ENCODE assay signal across 9 mouse cellular contexts in the genomic region with DNA sequence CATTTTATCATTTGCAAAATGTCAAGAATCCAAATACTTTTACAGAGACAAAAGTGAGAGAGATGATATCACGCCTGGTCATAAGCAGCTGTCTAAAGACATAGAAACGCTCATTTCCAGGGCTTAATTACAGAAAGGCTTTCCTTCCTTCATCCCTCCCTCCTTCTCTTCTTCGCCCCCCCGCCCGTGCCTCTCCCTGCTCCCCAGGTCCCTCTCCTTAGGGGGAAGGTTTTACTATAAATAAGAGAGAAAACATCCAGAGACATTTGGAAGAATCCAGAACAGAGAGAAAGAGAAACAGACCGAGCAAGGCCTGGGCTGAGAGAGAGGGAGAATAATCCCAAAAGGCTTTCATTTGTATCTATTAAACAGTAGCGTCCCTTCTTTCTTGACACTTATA. TPM values are rescaled to one million over a fixed set of nuclear protein-coding genes. Genes with fewer than 3 reads are reported as not detected.
DNase-seq lines count a peak whose midpoint lies in the region; ATAC-seq and TF ChIP-seq lines count a peak whose summit lies in the region.
"Had no signal": no experiment of that assay in that cellular context is flagged by ENCODE, and none has a peak within 500 bp of the region (broad histone marks: within the 10 kb centered on the region; RNA-seq: fewer than 3 reads in every experiment).

No protein-coding gene starts in this region.

- TF ChIP-seq POLR2A in bone marrow, adult 2 months (IDR thresholded peaks at IDR 0.05; ENCODE audit: borderline replicate concordance, control insufficient read depth, low read depth, low read length) = no peak

- H3K9me3 ChIP-seq in kidney, embryonic 14.5 days (ENCODE audit: control insufficient read depth, low read length) = no peaks in the 10 kb centered on the region
- H3K9me3 ChIP-seq in hindbrain, embryonic 12.5 days (replicated peaks) = no peaks in the 10 kb centered on the region
- H3K9me3 ChIP-seq in midbrain, embryonic 13.5 days = no peaks in the 10 kb centered on the region

- no peak for DNase-seq in kidney, postnatal 36 days
- no peak for DNase-seq in urinary bladder, postnatal 10 days (ENCODE audit: low spot score)
- no peak for DNase-seq in left cerebral cortex, adult 8-10 months (ENCODE audit: low spot score in 2 of 2)
- no peak for DNase-seq in layer of hippocampus, postnatal 36 days

- peak overlapping the region; percentile 85 for H3K9ac ChIP-seq in kidney, embryonic 14.5 days (ENCODE audit: low read depth, low read length)
- peak overlapping the region; percentile 85 for H3K9ac ChIP-seq in hindbrain, embryonic 12.5 days
- peak overlapping the region; percentile 90 for H3K9ac ChIP-seq in midbrain, embryonic 13.5 days (replicated peaks)

- no peaks in the 10 kb centered on the region for H3K4me1 ChIP-seq in kidney, embryonic 14.5 days (ENCODE audit: control insufficient read depth, insufficient read depth, low read length)
- no peaks in the 10 kb centered on the region for H3K4me1 ChIP-seq in bone marrow, adult 2 months (ENCODE audit: control insufficient read depth, insufficient read depth, low read length)
- peaks cover 18% of the 10 kb centered on the region for H3K4me1 ChIP-seq in hindbrain, embryonic 12.5 days
- peaks cover 26% of the 10 kb centered on the region for H3K4me1 ChIP-seq in midbrain, embryonic 13.5 days (replicated peaks)

- H3K36me3 ChIP-seq in kidney, embryonic 14.5 days (ENCODE audit: control insufficient read depth, insufficient read depth, low read length) = peaks cover 43% of the 10 kb centered on the region
- H3K36me3 ChIP-seq in hindbrain, embryonic 12.5 days = peaks cover 35% of the 10 kb centered on the region
- H3K36me3 ChIP-seq in midbrain, embryonic 13.5 days = peaks cover 46% of the 10 kb centered on the region

- 16% methylated on average over 7 of the region's 7 CpGs for WGBS in kidney, embryonic 14.5 days
- WGBS in bone marrow, adult 2 months = 9% methylated on average over 7 of the region's 7 CpGs
- WGBS in hindbrain, embryonic 12.5 days = 20% methylated on average over 7 of the region's 7 CpGs
- 23% methylated on average over 7 of the region's 7 CpGs for WGBS in midbrain, embryonic 13.5 days

- H3K4me3 ChIP-seq in kidney, embryonic 14.5 days (ENCODE audit: low read length) = peak overlapping the region; percentile 84
- peak overlapping the region; percentile 80 for H3K4me3 ChIP-seq in bone marrow, adult 2 months (replicated peaks; ENCODE audit: control insufficient read depth, low read depth, low read length)
- peak overlapping the region; percentile 82 for H3K4me3 ChIP-seq in hindbrain, embryonic 12.5 days
- H3K4me3 ChIP-seq in midbrain, embryonic 13.5 days (replicated peaks) = peak overlapping the region; percentile 89

- peak overlapping the region; percentile 89; the same call in 1 of the 2 replicates for H3K27ac ChIP-seq in kidney, embryonic 14.5 days (ENCODE audit: low read depth, low read length)
- H3K27ac ChIP-seq in bone marrow, adult 2 months (ENCODE audit: control insufficient read depth, insufficient read depth, low read depth, low read length, poor library complexity) = no peak overlapping the region
- H3K27ac ChIP-seq in hindbrain, embryonic 12.5 days = no peak overlapping the region
- H3K27ac ChIP-seq in midbrain, embryonic 13.5 days = no peak overlapping the region

- TF ChIP-seq CTCF in bone marrow, adult 2 months (IDR thresholded peaks at IDR 0.05; ENCODE audit: control insufficient read depth, insufficient read depth, low read length) = no peak

- H3K4me2 ChIP-seq in kidney, embryonic 14.5 days (replicated peaks; ENCODE audit: low read depth, low read length) = peak overlapping the region; percentile 89
- peak overlapping the region; percentile 84 for H3K4me2 ChIP-seq in hindbrain, embryonic 12.5 days (replicated peaks)
- H3K4me2 ChIP-seq in midbrain, embryonic 13.5 days (replicated peaks) = peak overlapping the region; percentile 92

- H3K27me3 ChIP-seq in kidney, embryonic 14.5 days (ENCODE audit: control insufficient read depth, insufficient read depth, low read length) = no peaks in the 10 kb centered on the region
- H3K27me3 ChIP-seq in hindbrain, embryonic 12.5 days = no peaks in the 10 kb centered on the region
- H3K27me3 ChIP-seq in midbrain, embryonic 13.5 days = 0 out of 2 replicates have a peak, but pooled peaks cover 5% of the 10 kb centered on the region

- ATAC-seq in kidney, embryonic 14.5 days (ENCODE audit: low FRiP score, low TSS enrichment) = no peak
- ATAC-seq in hindbrain, embryonic 12.5 days (ENCODE audit: low FRiP score) = no peak
- no peak for ATAC-seq in midbrain, embryonic 13.5 days

RNA-seq across cellular contexts. Expression of a gene that starts 0.7 kb away (rescaled TPM):
- polyA plus RNA-seq in kidney, embryonic 14.5 days (2014; fragmentation: Nextera tagmentation; extraction: Ambion mirVana) = 46.2 and 47.5 TPM in 2 replicates
- 10.4 and 27.2 TPM in 2 replicates for polyA plus RNA-seq in bone marrow, adult 2 months (2011; ENCODE audit: insufficient read depth, insufficient read length, low replicate concordance, missing spikeins)
- polyA plus RNA-seq in hindbrain, embryonic 12.5 days (2016; fragmentation: Nextera tagmentation; extraction: Ambion mirVana) = 45.6 and 45.9 TPM in 2 replicates
- polyA plus RNA-seq in midbrain, embryonic 13.5 days (2015; fragmentation: Nextera tagmentation; extraction: Ambion mirVana) = 49.6 and 50.7 TPM in 2 replicates
- 10 to 100 TPM; 19.6 to 28.2 (median 23.3) TPM for total RNA-seq in left cerebral cortex, adult 8-10 months (2022)
- 10 to 100 TPM; 23.7 to 30.7 TPM for total RNA-seq in layer of hippocampus, postnatal 36 days (2021)

RNA-seq across cellular contexts. Expression of a gene that starts 1.0 kb away (rescaled TPM):
- 40.6 and 62.9 TPM in 2 replicates for polyA plus RNA-seq in kidney, embryonic 14.5 days (2014; fragmentation: Nextera tagmentation; extraction: Ambion mirVana)
- 16.7 and 17.5 TPM in 2 replicates for polyA plus RNA-seq in bone marrow, adult 2 months (2011; ENCODE audit: insufficient read depth, insufficient read length, low replicate concordance, missing spikeins)
- 65.8 and 70.6 TPM in 2 replicates for polyA plus RNA-seq in hindbrain, embryonic 12.5 days (2016; fragmentation: Nextera tagmentation; extraction: Ambion mirVana)
- 61.1 and 62.9 TPM in 2 replicates for polyA plus RNA-seq in midbrain, embryonic 13.5 days (2015; fragmentation: Nextera tagmentation; extraction: Ambion mirVana)
- 10 to 100 TPM; 36.6 to 44.2 (median 42.8) TPM for total RNA-seq in left cerebral cortex, adult 8-10 months (2022)
- total RNA-seq in layer of hippocampus, postnatal 36 days (2021) = 10 to 100 TPM; 34.8 to 36.3 TPM

RNA-seq across cellular contexts. Expression of a gene that starts 13.4 kb away (rescaled TPM):
- not detected in 2 replicates for polyA plus RNA-seq in kidney, embryonic 14.5 days (2014; fragmentation: Nextera tagmentation; extraction: Ambion mirVana)
- polyA plus RNA-seq in bone marrow, adult 2 months (2011; ENCODE audit: insufficient read depth, insufficient read length, low replicate concordance, missing spikeins) = not detected in 2 replicates
- polyA plus RNA-seq in hindbrain, embryonic 12.5 days (2016; fragmentation: Nextera tagmentation; extraction: Ambion mirVana) = 54.7 and 69.1 TPM in 2 replicates
- polyA plus RNA-seq in midbrain, embryonic 13.5 days (2015; fragmentation: Nextera tagmentation; extraction: Ambion mirVana) = 3.6 and 4.4 TPM in 2 replicates
- under 1 TPM in 2 of 4 experiments, not detected in 2; 0.14 to 0.19 TPM for total RNA-seq in left cerebral cortex, adult 8-10 months (2022)
- under 1 TPM in 1 of 2 experiments, not detected in 1; 0.18 TPM for total RNA-seq in layer of hippocampus, postnatal 36 days (2021)
- total RNA-seq: hematopoietic stem cell, adult 5-6 weeks had no signal

RNA-seq across cellular contexts. Expression of a gene that starts 43.1 kb away (rescaled TPM):
- polyA plus RNA-seq in kidney, embryonic 14.5 days (2014; fragmentation: Nextera tagmentation; extraction: Ambion mirVana) = 0.85 and 1.6 TPM in 2 replicates
- polyA plus RNA-seq in bone marrow, adult 2 months (2011; ENCODE audit: insufficient read depth, insufficient read length, low replicate concordance, missing spikeins) = 17.9 and 55.1 TPM in 2 replicates
- 3.4 and 3.5 TPM in 2 replicates for polyA plus RNA-seq in hindbrain, embryonic 12.5 days (2016; fragmentation: Nextera tagmentation; extraction: Ambion mirVana)
- polyA plus RNA-seq in midbrain, embryonic 13.5 days (2015; fragmentation: Nextera tagmentation; extraction: Ambion mirVana) = 3.8 and 4.0 TPM in 2 replicates
- total RNA-seq in left cerebral cortex, adult 8-10 months (2022) = 1 to 10 TPM; 1.1 to 3.6 (median 1.9) TPM
- 1 to 10 TPM; 5.7 to 6.9 TPM for total RNA-seq in layer of hippocampus, postnatal 36 days (2021)

RNA-seq across cellular contexts. Expression of a gene that starts 46.9 kb away (rescaled TPM):
- polyA plus RNA-seq in kidney, embryonic 14.5 days (2014; fragmentation: Nextera tagmentation; extraction: Ambion mirVana) = 0.91 TPM in 2 replicates
- not detected in 2 replicates for polyA plus RNA-seq in bone marrow, adult 2 months (2011; ENCODE audit: insufficient read depth, insufficient read length, low replicate concordance, missing spikeins)
- 24.8 and 25.1 TPM in 2 replicates for polyA plus RNA-seq in hindbrain, embryonic 12.5 days (2016; fragmentation: Nextera tagmentation; extraction: Ambion mirVana)
- 88.6 and 92.6 TPM in 2 replicates for polyA plus RNA-seq in midbrain, embryonic 13.5 days (2015; fragmentation: Nextera tagmentation; extraction: Ambion mirVana)
- 100 to 1,000 TPM; 184 to 218 (median 213) TPM for total RNA-seq in left cerebral cortex, adult 8-10 months (2022)
- total RNA-seq in layer of hippocampus, postnatal 36 days (2021) = 100 to 1,000 TPM; 242 to 255 TPM
- total RNA-seq: hematopoietic stem cell, adult 5-6 weeks had no signal

Comparison
In these comparisons a context has a peak if more than half of its experiments do, and no peak if none do; other contexts are left out.
1. RNA of a gene that starts 13.4 kb away (polyA plus RNA-seq): 54.7 to 69.1 TPM in hindbrain, embryonic 12.5 days; 3.6 to 4.4 TPM in midbrain, embryonic 13.5 days, not detected in kidney, embryonic 14.5 days and not detected in bone marrow, adult 2 months; every median in the first group is over 10 times any median in the second.
2. Peak in every context shown above with its lines, with median percentiles within 50 percentile points of each other: H3K4me2 ChIP-seq, H3K4me3 ChIP-seq and H3K9ac ChIP-seq.